Mouse (Mus musculus) ES-Bruce4 (cell line): ENCODE data around the gene Slc12a1.

Source experiments
- CTCF ChIP-seq: IDR thresholded peaks from one replicate; pipeline ENCODE4 v1.8.1; 2011; ENCODE audit warnings: low read depth, low read length
- EP300 ChIP-seq: IDR thresholded peaks from 2 replicates; pipeline ENCODE4 v1.6.1; 2011; ENCODE audit warnings: low read depth, low read length; ENCODE audit not compliant: insufficient read depth
- POLR2A ChIP-seq: IDR thresholded peaks from one replicate; pipeline ENCODE4 v1.8.1; 2011; ENCODE audit warnings: low read length; ENCODE audit not compliant: insufficient read depth

- TF ChIP-seq POLR2A (no peak), CTCF (no peak), EP300 (no peak)
These were observed 81.7 kb downstream of the Slc12a1 start for GRCm38 (mm10) chr2:125234049-125234448.
